Mouse (Mus musculus) layer of hippocampus, adult 9-10 months (tissue): ENCODE measurements around the gene Gpc4.

ENCODE experiments used
- DNase-seq: peaks from one replicate; pipeline ENCODE4 v3.0.0; 2022; ENCODE audit warnings: low spot score

The Gpc4 gene

DNA sequence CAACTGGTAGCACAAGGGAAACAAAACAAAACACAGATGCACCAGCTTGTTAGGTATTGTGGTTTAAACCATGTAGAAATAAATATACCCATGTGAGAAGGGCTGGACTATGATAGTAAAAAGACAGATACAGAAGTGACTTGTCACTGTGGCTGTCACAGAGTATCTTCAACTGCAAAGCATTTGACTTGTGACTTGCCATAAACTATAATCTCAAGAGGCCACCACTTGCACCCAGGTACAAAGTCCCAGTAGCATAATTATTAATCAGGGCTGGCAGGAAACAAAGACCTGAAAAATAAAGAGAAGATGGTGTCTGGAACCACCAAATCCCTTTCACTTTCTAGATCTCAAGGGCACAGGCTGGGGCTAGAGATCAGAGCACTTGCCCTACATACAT, 19.5 kb downstream of the Gpc4 start:
- DNase-seq = no peak

- DNase-seq = no peak
These were observed 20.6 kb downstream of the Gpc4 start for GRCm38 (mm10) chrX:52144491-52144890.

DNA sequence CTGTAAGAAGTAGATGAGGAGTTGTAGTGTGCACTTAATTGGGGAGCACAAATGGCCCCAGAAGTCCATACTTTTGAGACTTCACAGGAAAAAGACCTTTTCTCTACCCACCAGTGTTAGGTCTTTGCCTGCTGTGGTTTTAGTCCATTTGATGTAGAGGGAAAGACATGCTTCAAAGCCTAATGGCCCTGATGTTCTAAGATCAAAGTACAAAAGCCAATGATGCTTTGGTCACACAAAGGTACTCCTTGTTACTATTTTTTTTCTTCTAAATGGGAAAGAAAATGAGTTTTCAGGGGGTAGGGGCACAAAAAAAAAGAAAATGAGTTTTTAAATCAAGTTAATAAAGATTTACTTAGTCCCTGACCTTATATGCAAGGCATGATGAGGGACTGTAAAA, 24.7 kb downstream of the Gpc4 start:
- no peak for DNase-seq

DNA sequence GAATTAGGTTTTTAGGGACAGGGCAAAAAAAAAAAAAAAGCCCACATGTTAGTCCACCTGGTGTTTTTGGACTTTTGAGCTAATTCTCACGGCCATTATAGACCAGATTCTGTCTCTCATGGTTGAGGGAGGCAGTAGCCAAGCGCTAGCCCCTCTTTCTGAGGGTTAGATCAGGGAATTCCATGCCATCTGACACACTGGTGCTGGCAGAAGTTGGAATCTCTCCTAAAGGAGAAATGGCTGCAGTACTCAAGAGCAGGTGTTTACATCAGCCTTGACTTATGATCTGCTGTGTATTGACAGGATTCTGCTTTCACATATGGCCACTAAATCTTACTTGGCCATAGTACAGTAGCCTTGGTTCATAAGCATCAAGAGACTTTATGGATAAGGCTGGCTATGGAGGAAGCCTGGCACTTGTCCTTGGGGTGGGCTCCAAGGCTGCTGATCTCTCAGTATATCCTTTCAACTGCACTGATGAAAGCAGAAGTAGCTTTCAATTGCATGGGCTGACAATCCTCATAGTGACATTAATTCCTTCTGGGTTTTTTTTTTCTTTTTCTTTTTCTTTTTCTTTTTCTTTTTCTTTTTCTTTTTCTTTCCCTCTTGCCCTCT, 26.5 kb downstream of the Gpc4 start:
- no peak for DNase-seq

- DNase-seq = no peak
These were observed 27.0 kb downstream of the Gpc4 start for GRCm38 (mm10) chrX:52138033-52138432.

GRCm38 (mm10) chrX:52136525-52136924, 28.5 kb downstream of the Gpc4 start:
- DNase-seq = no peak

DNA sequence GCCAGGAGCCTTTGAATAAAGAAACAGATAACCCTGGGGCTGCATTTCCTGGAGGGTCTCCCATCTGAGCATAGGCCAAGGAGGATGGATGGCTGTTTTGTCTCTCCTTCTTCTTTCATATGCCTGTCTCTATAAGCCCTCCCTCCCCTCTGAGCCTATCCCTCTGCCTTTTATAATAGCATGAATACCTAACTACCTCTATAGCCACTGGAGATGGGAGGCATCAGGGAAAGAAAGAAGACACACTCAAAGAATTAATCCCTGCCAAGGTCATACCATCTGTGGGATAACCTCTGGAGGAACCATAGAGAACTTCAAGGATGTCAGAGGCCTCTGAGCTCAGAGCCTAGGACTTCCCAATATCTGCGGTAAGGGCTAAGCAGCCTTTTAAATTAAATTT, 35.4 kb downstream of the Gpc4 start:
- DNase-seq = no peak

GRCm38 (mm10) chrX:52128794-52129193, 36.3 kb downstream of the Gpc4 start:
- DNase-seq = no peak

DNA sequence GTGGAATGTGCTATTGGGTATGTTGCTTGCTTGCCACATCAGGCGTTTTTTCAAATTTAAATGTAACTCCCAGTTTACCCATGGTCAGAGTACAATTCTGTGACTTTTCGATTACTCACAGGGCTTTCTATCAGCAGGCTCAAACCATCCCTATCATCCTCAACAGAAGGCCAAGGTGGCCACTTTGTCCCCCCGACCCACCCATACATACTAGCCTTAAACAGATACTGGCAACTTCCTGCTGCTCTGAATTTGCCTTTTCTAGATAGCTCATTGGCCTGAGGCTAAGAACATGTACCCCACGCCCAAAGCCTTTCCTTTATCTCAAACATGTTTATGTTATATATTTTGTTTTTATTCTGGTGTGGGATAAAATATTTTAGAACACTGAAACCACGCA, 51.4 kb downstream of the Gpc4 start:
- DNase-seq = no peak

- no peak for DNase-seq
These were observed 55.4 kb downstream of the Gpc4 start for GRCm38 (mm10) chrX:52109663-52110062.

DNA sequence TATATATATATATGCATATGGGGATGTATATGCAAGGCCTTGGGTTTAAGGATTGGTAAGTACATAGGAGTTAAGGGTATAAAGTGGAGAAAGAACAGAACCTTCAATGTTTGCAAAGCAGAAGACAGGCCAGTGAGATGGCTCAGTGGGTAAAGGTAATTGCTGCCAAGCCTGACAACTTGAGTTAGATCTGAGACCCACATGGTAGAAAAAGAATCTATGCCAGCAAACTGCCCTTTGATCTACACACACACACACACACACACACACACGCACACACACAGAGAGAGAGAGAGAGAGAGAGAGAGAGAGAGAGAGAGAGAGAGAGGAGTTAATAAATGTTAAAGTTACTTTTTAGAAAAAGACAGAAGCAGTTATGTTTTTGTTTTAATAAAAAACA, 56.1 kb downstream of the Gpc4 start:
- DNase-seq = no peak

GRCm38 (mm10) chrX:52103771-52104170, 61.3 kb downstream of the Gpc4 start:
- no peak for DNase-seq

- DNase-seq = no peak
These were observed 63.1 kb downstream of the Gpc4 start for GRCm38 (mm10) chrX:52101940-52102339.

GRCm38 (mm10) chrX:52101445-52101844, 63.6 kb downstream of the Gpc4 start:
- DNase-seq = no peak

DNA sequence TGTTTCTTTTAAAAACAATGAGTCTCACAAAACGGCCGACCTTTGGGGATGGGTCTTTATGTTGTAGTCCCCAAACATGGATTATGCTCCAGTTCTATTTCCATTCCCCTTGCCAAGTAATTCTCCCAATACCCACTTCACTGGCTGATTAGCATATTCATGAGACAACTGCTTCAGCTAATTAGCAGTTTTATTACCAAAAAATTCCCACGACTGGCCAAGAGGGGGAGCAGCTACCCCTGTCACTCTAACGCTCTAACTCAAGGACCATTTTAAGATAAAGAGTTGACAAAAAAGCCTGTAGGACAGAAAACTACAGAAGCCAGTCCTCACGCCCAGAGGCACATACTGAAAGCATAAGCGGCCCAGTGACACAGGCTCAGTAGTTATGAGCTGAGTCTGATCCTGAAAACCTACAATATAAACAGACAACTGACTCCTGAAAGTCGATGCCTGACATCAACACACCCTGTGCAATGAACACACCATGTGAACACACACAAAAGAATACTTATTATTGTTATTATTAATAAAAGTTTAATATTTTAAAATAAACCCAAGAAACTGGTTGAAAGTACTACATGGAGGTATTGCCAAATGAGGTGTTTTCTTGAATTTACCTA, 77.2 kb downstream of the Gpc4 start:
- peak; percentile 6 for DNase-seq

GRCm38 (mm10) chrX:52086885-52087573, 78.0 kb downstream of the Gpc4 start:
- no peak for DNase-seq

DNA sequence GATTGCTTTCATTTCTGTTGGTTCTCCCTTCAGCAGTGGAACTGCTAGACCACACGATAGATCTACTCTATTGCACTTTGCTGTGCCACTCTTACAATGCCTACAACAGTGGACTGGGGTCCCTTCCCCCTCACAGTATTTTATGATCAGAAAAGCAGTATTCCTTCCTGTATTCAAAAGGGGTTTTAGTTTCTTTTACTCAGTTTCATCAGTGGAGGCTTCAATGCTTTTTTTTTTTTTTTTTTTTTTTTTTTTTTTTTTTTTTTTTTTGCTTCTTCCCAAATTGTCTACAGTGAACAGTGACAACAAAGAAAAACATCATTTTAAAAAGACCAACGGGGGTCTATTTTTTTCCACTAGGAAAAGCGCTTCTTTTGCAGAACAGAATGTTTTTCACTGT, 81.5 kb downstream of the Gpc4 start:
- DNase-seq = no peak

DNA sequence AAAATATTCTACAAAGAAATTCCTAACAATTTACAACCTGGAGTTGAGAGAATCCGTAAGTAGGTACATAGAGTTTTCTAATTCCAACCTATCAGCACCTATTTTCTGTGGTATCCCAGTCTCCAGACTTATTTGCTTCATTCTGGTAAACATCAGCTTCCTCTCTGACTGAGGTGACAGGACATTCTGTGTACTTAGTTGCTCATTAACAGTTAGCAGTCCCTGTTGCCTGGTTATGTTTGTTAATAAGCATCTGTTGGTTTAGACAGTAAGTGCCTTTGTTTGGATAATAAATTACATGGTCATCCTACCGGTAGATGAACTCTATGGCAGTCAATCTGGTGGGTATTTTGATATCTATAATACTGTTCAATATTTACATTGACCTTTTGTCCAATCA, 92.6 kb downstream of the Gpc4 start:
- no peak for DNase-seq

GRCm38 (mm10) chrX:52053416-52053815, 111.6 kb downstream of the Gpc4 start:
- no peak for DNase-seq

DNA sequence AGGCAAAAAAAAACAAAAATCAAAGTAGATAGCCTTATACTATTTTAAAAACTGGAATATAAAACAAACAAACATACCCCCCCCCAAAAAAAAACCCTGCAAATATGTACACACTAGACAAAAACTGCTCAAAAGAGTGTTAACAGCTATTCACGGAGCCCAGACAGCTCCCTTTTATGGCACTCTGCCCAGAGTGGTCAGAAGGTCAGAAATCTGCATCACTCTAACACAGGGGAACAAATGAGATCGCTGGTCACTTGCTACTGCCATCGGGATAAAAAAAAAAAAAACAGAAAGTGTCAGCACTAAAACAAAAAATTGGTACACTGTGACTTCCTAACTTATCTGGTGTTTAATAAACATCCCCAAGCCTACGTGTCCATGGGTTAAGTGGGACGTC, 113.0 kb downstream of the Gpc4 start:
- no peak for DNase-seq

- no peak for DNase-seq
These were observed 114.1 kb downstream of the Gpc4 start for GRCm38 (mm10) chrX:52050941-52051340.

GRCm38 (mm10) chrX:52039875-52040274, 125.2 kb downstream of the Gpc4 start:
- DNase-seq = no peak

DNA sequence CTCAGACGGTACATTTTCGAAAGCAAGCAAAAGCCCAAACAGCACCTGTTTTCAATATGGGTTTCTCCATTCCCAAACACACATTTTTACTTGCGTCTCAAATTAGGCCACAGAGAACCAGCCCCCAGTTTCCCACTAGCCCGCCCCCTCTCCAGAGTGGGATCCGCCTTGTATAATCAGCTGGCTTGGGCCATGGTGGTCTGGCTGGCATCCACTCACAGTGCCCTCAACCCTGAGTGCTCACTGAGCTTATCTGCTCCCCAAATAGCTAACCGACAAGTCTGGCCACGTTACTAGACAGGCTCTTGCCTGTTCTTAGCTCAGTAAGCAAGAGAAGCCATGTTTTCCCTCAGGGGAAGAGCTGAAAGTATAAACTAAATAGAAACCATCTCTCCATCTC, 134.9 kb downstream of the Gpc4 start:
- no peak for DNase-seq

DNA sequence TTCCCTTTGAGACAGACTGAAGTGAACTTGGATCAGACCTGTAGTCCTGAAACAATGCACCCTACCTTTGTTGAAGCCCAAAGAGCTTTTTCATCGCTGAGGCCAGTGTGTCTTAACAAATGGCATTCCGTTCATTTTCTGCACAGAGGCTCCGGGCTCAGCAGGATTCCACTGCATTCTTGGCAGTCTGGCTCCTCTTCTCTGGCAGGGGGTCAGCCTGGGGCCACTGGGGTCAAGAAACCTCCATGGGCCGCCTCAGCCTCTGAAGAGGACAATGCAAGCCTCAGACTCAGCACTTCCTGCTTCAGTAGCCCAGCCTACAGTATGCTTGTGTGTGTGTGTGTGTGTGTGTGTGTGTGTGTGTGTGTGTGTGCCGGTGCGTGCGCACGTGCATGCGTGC, 147.4 kb downstream of the Gpc4 start:
- DNase-seq = no peak
